Mouse (Mus musculus): ENCODE results near the gene Tmem274. TPM values are rescaled to one million over a fixed set of nuclear protein-coding genes. Genes with fewer than 3 reads are reported as not detected.
A peak's percentile ranks its signal among the peaks of the same experiment; 100 is the strongest.

Gene Tmem274
- polyA plus RNA-seq, 2 experiments = not detected

DNA sequence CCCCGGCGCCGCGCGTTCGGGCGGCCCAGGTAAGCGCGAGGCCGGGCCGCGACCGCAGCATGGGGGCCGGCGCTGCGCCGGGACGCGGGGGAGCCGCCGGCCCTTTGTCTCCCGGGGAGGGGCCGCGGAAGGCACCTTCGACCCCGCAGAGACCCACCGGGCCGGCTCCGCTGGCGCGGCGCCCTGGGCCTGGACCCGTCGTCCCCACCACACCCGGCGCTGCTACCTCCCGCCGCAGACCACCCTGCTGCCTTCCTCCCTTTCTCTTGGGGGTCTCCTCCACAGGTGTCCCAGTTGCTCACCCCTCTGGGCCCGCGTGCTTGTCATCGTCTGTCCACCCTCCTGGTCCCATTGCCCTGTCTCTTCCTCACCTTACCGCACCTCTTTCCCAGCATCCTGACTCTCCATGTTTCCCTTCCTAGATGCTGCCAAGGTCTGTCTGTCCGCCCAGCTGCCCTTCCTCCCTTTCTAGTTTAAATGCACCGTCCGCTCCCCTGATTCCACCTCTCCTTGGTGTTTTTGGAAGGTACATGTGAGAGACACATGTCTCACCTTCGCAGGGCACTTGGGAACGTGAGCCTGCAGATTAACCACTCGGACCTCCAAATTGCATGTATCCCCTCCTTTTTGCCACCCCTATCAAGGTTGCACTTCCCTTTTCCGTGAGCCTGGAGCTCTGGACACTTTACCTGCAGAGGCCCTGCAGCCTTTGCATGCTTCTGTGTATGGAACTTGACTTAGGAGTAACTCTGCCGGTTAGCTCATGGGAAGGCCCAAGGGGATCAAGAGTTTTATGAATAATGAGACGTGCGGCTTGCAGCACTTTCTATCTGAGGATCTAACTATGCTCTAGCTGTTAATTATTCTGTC is 41.4 kb downstream of the Tmem274 start:
- WGBS (ENCODE audit: insufficient replicate concordance) = 6% methylated on average over 50 of the region's 52 CpGs
- Histone ChIP-seq H3K4me2 (ENCODE audit: low read depth) (peak overlapping the region; percentile 82), H3K27ac (no peak overlapping the region), H3K9me3 (ENCODE audit: control insufficient read depth, low read length) (no peaks in the 10 kb centered on the region), H3K27me3 (ENCODE audit: control insufficient read depth, insufficient read depth, low read length) (peaks cover 3% of the 10 kb centered on the region; the same call in 1 of the 2 replicates), H3K4me3 (ENCODE audit: insufficient read depth in 1 of 2, low read depth in 2 of 2, low read length in 2 of 2) (peak overlapping the region; percentile 44 to 49), H3K4me1 (replicated peaks; ENCODE audit: control insufficient read depth in 2 of 2, insufficient read depth in 2 of 2, low read length in 1 of 2) (peaks cover 0 to 5% of the 10 kb centered on the region in 2 experiments; a peak in 2 of 4 replicates), H3K36me3 (replicated peaks; ENCODE audit: control insufficient read depth, insufficient read depth, low read depth) (no peaks in the 10 kb centered on the region), H3K9ac (replicated peaks) (peak overlapping the region; percentile 52)
- no peak for TF ChIP-seq EP300 (IDR thresholded peaks at IDR 0.05; ENCODE audit: low read depth)
- no peak for TF ChIP-seq CTCF (IDR thresholded peaks at IDR 0.05; ENCODE audit: low read depth)
- DNase-seq (ENCODE audit: low read depth in 3 of 3, low spot score in 3 of 3) = no peak
- ATAC-seq (ENCODE audit: insufficient read depth) = no peak

DNA sequence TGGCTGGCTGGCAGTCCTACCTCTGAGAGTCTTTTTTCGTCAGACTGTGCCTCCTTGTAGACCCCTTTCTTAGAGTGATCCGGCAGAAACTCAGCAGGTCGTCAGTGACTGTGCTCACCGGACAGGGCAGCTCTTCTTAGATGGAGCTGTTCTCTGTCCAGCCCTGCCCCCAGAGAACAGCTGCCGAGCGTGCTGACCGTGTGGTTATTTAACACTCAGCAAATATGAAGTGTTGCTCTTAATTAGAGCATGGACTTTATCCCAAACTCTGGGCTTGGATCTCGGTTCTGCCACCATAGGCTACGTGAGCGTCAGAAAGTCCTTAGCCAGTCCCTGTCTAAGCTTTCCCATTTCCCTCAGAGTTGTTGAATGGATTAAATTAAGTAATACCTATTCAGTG is 44.1 kb downstream of the Tmem274 start:
- DNase-seq (ENCODE audit: low read depth in 3 of 3, low spot score in 3 of 3) = no peak
- Histone ChIP-seq H3K4me1 (replicated peaks; ENCODE audit: control insufficient read depth in 2 of 2, insufficient read depth in 2 of 2, low read length in 1 of 2) (peaks cover 0 to 5% of the 10 kb centered on the region in 2 experiments; a peak in 2 of 4 replicates), H3K27me3 (ENCODE audit: control insufficient read depth, insufficient read depth, low read length) (peaks cover 3% of the 10 kb centered on the region; the same call in 1 of the 2 replicates), H3K36me3 (replicated peaks; ENCODE audit: control insufficient read depth, insufficient read depth, low read depth) (no peaks in the 10 kb centered on the region), H3K4me2 (ENCODE audit: low read depth) (no peak overlapping the region), H3K9me3 (ENCODE audit: control insufficient read depth, low read length) (no peaks in the 10 kb centered on the region), H3K4me3 (ENCODE audit: insufficient read depth in 1 of 2, low read depth in 2 of 2, low read length in 2 of 2) (no peak overlapping the region), H3K27ac (no peak overlapping the region), H3K9ac (replicated peaks) (no peak overlapping the region)
- TF ChIP-seq EP300 (IDR thresholded peaks at IDR 0.05; ENCODE audit: low read depth) (no peak), CTCF (IDR thresholded peaks at IDR 0.05; ENCODE audit: low read depth) (no peak)
- WGBS (ENCODE audit: insufficient replicate concordance) = 68% methylated on average over 10 of the region's 10 CpGs
- no peak for ATAC-seq (ENCODE audit: insufficient read depth)

DNA sequence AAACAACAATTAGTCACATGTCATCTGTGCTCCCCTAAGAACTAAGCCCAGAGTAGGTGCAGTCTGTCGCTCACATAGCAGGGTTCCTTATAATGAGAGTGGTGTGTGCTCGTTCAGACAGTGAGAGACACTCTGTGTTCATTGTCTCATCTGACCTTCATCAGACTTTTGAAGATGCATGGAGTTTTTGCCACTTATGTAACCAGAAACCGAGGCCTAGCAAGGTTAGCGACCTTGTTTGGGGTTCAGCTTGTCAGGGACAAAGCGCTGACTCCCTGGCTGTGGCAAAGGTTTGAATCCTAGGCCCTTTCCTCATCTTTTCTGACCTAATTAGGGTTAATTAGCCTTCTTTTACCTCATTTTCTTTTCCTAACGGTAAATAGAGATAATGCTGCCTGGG is 46.8 kb downstream of the Tmem274 start:
- H3K36me3 ChIP-seq (replicated peaks; ENCODE audit: control insufficient read depth, insufficient read depth, low read depth) = no peaks in the 10 kb centered on the region
- no peaks in the 10 kb centered on the region; a peak in 1 of 4 replicates for H3K4me1 ChIP-seq (replicated peaks; ENCODE audit: control insufficient read depth in 2 of 2, insufficient read depth in 2 of 2, low read length in 1 of 2)
- H3K9me3 ChIP-seq (ENCODE audit: control insufficient read depth, low read length) = no peaks in the 10 kb centered on the region
- no peak for ATAC-seq (ENCODE audit: insufficient read depth)
- H3K27me3 ChIP-seq (ENCODE audit: control insufficient read depth, insufficient read depth, low read length) = peaks cover 3% of the 10 kb centered on the region; the same call in 1 of the 2 replicates
- H3K27ac ChIP-seq = no peak overlapping the region
- H3K9ac ChIP-seq (replicated peaks) = no peak overlapping the region
- DNase-seq (ENCODE audit: low read depth in 3 of 3, low spot score in 3 of 3) = no peak
- 68% methylated on average over 6 of the region's 6 CpGs for WGBS (ENCODE audit: insufficient replicate concordance)
- no peak overlapping the region for H3K4me2 ChIP-seq (ENCODE audit: low read depth)
- no peak overlapping the region for H3K4me3 ChIP-seq (ENCODE audit: insufficient read depth in 1 of 2, low read depth in 2 of 2, low read length in 2 of 2)
- TF ChIP-seq CTCF (IDR thresholded peaks at IDR 0.05; ENCODE audit: low read depth) (no peak), EP300 (IDR thresholded peaks at IDR 0.05; ENCODE audit: low read depth) (no peak)

DNA sequence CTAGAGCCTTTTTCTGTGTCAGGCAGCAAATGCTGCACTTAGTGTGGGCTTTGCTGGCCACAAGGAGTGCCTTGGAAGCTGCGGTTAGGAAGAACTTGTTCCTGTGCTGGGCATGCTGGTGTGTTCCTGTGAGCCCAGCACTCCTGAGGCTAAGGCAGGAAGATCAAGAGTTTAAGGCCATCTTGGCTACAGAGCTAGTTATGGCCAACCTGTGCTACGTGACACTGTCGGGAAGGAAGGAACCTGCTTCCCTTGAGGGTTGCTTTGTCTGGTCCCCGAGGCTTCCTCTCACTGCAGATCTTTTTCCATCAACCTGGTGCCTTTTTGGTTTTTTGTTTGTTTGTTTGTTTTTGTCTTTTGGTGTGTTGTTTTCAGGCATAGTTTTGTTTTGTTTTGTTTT is 48.0 kb downstream of the Tmem274 start:
- DNase-seq (ENCODE audit: low read depth in 3 of 3, low spot score in 3 of 3) (no peak), ATAC-seq (ENCODE audit: insufficient read depth) (no peak)
- TF ChIP-seq EP300 (IDR thresholded peaks at IDR 0.05; ENCODE audit: low read depth) (no peak), CTCF (IDR thresholded peaks at IDR 0.05; ENCODE audit: low read depth) (no peak)
- Histone ChIP-seq H3K27me3 (ENCODE audit: control insufficient read depth, insufficient read depth, low read length) (no peaks in the 10 kb centered on the region), H3K27ac (no peak overlapping the region), H3K36me3 (replicated peaks; ENCODE audit: control insufficient read depth, insufficient read depth, low read depth) (no peaks in the 10 kb centered on the region), H3K4me2 (ENCODE audit: low read depth) (no peak overlapping the region), H3K4me3 (ENCODE audit: insufficient read depth in 1 of 2, low read depth in 2 of 2, low read length in 2 of 2) (no peak overlapping the region), H3K9me3 (ENCODE audit: control insufficient read depth, low read length) (no peaks in the 10 kb centered on the region), H3K4me1 (replicated peaks; ENCODE audit: control insufficient read depth in 2 of 2, insufficient read depth in 2 of 2, low read length in 1 of 2) (no peaks in the 10 kb centered on the region; a peak in 1 of 4 replicates), H3K9ac (replicated peaks) (no peak overlapping the region)
- WGBS (ENCODE audit: insufficient replicate concordance) = 58% methylated on average over 4 of the region's 4 CpGs

DNA sequence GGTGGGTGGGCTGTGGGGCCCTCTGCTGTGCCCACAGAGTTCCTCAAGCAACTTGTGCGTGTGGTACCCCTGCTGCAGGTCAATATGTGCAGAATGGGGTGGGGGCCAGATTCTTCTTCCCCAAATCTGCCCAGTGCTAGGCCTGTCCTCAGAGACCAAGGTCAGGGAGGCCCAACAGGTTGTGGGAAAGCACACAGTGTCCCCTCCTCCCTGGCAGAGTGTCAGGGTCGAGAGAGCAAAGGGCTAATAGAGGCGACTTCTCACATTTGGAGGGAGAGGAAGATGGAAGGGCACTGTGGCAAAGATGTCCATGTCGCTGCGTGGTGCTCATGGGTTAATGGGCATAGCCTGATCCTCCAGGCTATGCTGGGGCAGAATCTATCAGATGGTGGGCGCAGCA is 48.6 kb downstream of the Tmem274 start:
- Histone ChIP-seq H3K27me3 (ENCODE audit: control insufficient read depth, insufficient read depth, low read length) (no peaks in the 10 kb centered on the region), H3K9ac (replicated peaks) (no peak overlapping the region), H3K36me3 (replicated peaks; ENCODE audit: control insufficient read depth, insufficient read depth, low read depth) (no peaks in the 10 kb centered on the region), H3K27ac (no peak overlapping the region), H3K4me3 (ENCODE audit: insufficient read depth in 1 of 2, low read depth in 2 of 2, low read length in 2 of 2) (no peak overlapping the region), H3K9me3 (ENCODE audit: control insufficient read depth, low read length) (no peaks in the 10 kb centered on the region), H3K4me2 (ENCODE audit: low read depth) (no peak overlapping the region), H3K4me1 (replicated peaks; ENCODE audit: control insufficient read depth in 2 of 2, insufficient read depth in 2 of 2, low read length in 1 of 2) (no peaks in the 10 kb centered on the region; a peak in 1 of 4 replicates)
- DNase-seq (ENCODE audit: low read depth in 3 of 3, low spot score in 3 of 3) = no peak
- WGBS (ENCODE audit: insufficient replicate concordance) = 70% methylated on average over 6 of the region's 6 CpGs
- ATAC-seq (ENCODE audit: insufficient read depth) = no peak
- TF ChIP-seq EP300 (IDR thresholded peaks at IDR 0.05; ENCODE audit: low read depth) (no peak), CTCF (IDR thresholded peaks at IDR 0.05; ENCODE audit: low read depth) (no peak)
